Mouse (Mus musculus) natural killer cell, adult 2 months (primary cell): ENCODE results near the gene Kprp.
"Not testable (repeated sequence)": the region's sequence is repeated elsewhere in the genome, so short reads cannot be mapped to it uniquely, and the experiment has no call there.

Source experiments
- DNase-seq, 2 experiments: peaks; one replicate each; pipeline ENCODE4 v3.0.0; 2022; ENCODE audit warnings: low spot score in 2 of 2

The Kprp gene

DNA sequence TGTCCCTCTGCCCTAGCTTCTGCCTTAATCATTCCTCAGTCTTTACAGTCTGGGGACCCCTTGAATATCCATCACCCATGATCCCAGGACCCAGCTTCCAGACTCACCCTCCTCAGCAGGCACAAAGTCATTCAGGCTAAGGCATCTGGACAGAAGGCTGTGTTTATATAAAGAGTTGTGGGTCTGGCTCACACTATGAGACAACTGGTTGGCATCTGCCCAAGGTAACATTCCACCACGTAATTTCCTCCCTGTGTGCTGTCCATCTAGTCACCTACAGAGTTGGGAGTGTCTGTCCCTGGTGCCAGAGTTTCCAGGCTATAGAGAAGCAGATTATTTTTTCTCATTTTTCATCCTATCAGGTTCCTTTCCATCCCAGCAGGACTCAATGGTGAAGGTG lies at the start of gene Kprp:
TSS of gene Kprp (minus strand) at position 140 of the 400 bp plus-strand sequence.
- no peak for DNase-seq

DNA sequence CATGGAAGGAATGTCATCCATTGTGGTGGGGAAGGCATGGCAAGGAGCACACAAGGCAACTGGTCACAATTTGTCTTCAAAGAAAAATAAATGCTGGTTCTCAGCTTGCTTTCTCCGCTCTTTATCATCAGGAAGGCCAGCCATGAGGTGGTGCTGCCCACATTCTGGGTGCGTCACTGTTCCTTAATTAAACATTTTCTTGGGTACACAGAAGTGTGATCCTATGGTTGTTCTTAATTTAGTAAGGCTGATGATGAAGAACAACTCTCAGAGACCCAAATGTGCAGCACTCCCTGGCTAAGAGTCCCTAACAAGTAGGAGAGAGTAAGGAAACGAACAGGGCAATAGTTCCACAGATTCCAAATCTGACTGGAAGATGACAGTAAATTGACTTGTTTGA lies 47.1 kb upstream of the Kprp start:
- DNase-seq: no peak

DNA sequence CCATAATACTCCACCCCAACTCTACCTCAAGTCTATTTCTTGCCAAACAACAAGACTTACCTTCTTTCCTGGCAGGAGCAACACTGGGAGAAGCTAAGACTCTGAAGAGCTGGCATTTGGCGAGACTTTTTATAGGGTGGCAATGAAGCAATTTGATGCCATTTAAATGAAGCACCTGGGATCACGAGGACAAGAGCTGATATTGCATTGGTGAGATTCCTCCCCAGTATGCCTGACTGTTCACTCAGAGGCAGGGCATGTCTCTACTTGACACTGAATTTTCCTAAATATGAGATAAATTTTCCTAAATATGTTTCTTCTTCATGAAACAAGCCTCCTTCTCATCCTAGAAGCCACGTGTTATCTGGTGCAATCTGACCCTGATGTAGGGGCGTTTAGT lies 43.1 kb upstream of the Kprp start, which contains the start of gene 2310050C09Rik:
TSS of gene 2310050C09Rik (minus strand) at position 101 of the 400 bp plus-strand sequence.
- no peak for DNase-seq

DNA sequence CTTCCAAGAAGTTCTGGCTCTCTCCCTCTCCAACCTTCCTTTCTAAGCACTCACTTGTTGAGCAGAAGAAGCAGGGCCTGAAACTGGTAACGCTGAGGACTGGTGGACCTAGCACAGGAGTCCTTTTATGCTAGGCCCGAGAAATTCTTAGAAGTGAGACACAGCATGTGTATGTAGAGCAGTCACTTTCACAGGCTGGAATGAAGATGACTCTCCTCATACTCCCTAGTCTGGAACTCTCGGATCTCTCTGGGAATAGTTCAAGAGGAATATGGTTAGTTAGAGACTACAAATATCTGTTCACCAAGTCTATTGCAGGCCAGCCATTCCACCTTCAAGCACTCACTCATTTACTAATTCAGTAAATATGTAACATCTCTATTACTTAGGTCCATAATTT lies 24.1 kb upstream of the Kprp start, which contains the start of gene Lce1l:
TSS of gene Lce1l (minus strand) at position 101 of the 400 bp plus-strand sequence.
- no peak for DNase-seq

DNA sequence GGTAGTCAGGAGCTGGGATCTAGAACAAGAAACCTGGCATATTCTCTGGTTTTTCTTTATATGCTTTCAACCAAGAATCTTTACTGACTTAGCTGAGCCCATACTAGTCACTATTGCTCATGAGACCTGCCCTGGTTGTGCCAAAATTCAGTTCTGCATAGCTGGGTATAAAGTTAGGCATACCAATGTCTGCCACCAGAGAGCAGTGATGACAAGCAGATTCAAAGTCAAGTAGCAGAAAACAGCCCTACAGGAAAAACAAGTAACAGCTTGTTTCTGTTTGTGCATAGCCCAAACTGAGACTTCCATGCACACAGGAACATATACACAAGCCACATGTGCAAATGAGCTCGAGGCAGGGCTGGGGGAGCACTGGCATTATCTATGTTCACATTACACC lies 1.2 kb downstream of the Kprp start:
- no peak for DNase-seq

DNA sequence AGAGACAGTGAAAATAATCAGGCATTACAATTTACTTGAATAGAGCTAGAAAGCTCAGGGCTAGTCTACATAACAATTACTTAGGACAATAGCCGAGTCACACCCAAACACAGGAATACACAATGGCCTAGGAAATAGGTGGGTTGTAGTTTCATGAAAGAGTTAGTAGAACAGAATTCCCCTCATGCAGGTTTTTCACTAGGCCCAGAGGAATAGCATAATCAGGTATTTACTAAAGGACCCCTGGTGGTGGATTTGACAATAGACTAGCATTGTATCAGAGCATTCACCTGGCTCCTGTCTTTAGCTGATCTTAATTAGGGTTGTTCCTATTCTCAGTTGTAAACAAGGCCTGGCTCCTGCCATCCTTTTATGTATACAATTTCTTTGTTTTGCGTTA lies 11.0 kb downstream of the Kprp start:
- DNase-seq: not testable (repeated sequence)

DNA sequence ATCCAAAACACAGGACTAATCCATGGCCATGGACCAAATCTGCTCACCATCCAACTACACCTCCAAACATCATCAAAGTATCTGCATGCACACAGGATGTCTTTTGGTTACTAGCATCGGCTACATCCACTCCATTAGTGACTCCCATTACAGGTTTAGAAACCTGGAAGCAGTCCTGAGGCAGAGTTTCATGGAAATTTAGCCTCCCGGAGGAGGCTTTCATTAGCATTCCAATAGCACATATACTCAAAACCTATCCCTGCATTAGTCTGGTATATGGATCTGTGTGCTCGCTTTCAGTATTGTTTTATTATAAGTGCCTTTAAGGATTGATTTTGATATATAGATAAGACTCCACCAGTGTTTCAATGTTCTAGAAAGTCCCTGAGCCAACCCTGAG lies 11.5 kb downstream of the Kprp start:
- no peak for DNase-seq

DNA sequence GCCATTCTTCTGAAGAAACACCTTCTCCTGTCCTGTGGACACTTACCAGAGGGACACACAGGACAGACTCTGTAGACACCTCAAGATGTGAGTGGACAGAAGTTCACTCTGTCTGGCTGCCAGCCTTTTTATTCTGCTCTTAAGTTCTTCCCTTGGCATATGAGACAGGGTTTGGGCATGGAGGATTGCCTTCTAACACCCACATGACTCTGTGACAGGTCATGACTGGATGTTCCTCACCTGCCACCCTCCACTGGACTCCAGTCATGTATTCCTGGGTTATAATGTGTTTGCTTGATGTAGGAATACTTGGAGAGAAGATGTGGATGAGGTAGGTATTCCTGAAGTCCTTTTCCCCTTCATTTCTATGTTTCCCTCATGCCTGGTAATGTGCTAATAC lies 19.3 kb downstream of the Kprp start, which contains the start of gene Lce1k:
TSS of gene Lce1k (minus strand) at position 101 of the 400 bp plus-strand sequence.
- DNase-seq: no peak

DNA sequence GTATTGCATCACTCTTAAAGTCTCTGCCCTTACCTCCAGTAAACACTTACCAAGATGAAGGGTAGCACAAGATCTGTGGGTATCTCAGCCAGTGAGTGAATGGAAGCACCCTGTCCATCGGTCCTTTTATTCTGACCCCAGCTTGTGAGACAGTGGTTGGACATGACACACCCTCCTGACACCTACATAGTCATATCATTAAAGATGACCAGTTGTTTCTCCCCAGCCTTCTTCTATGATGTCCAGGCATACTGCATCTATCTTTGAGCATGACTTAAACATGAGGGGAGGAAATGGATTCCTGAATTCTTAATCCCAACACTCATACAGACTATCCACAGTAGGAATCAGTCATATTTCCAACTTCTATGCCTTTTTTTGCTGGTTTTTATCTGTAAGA lies 36.6 kb downstream of the Kprp start, which contains the start of gene Lce1j:
TSS of gene Lce1j (minus strand) at position 101 of the 400 bp plus-strand sequence.
- DNase-seq: no peak

DNA sequence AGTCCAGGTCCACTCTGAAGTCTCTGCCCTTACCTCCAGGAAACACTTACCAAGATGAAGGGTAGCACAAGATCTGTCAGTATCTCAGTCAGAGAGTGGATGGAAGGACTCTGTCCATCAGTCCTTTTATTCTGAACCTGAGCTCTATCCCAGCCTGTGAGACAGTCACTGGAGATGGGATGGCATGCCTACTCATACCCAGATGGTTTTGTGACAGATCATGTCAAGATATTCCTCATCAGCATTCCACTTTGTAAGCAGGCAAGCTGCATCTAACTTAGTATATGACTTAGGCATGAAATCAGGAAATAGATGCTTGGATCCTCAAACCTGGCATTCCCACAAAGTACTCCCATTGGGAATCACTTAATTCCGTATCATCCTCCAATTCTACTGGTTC lies 48.2 kb downstream of the Kprp start, which contains the start of gene Lce1i:
TSS of gene Lce1i (minus strand) at position 101 of the 400 bp plus-strand sequence.
- DNase-seq: no peak
